Mouse (Mus musculus) olfactory bulb, adult 2 months (tissue): ENCODE results near the gene Gm21748. TPM values are rescaled to one million over a fixed set of nuclear protein-coding genes. Genes with fewer than 3 reads are reported as not detected.
"Not testable (repeated sequence)": the region's sequence is repeated elsewhere in the genome, so short reads cannot be mapped to it uniquely, and the experiment has no call there.

ENCODE experiments used
- H3K27ac ChIP-seq: fragments of 200-500 bp; 2 replicates; pipeline ENCODE4 v1.5.1; 2012; ENCODE audit warnings: low read depth, low read length; ENCODE audit not compliant: insufficient read depth
- H3K4me1 ChIP-seq: fragments of 200-500 bp; 2 replicates; pipeline ENCODE4 v1.6.1; 2012; ENCODE audit warnings: low read length; ENCODE audit not compliant: control insufficient read depth, insufficient read depth
- H3K4me3 ChIP-seq: fragments of 200-500 bp; 2 replicates; pipeline ENCODE4 v1.5.1; 2012; ENCODE audit warnings: mild to moderate bottlenecking, low read depth, low read length, moderate library complexity; ENCODE audit not compliant: insufficient read depth
- WGBS: fragments of 180-500 bp; shearing (Covaris S2); methylation state at CpG from one replicate; pipeline ENCODE4 v1.1.7; 2018; 5-methylcytosine and 5-hydroxymethylcytosine counted together
- polyA plus RNA-seq: library from polyadenylated mRNA; stranded (reverse); fragments of >200 nt; gene quantifications from 2 replicates; pipeline ENCODE4 v1.2.4, GENCODE M21; 2012; ENCODE audit warnings: low replicate concordance; ENCODE audit not compliant: missing spikeins, insufficient read depth, insufficient read length

The Gm21748 gene
- not detected in 2 replicates for polyA plus RNA-seq

GRCm38 (mm10) chrY:90839077-90839476, at the start of gene Gm21748:
TSS of gene Gm21748 (minus strand) at chrY:90839177.
- H3K4me1 ChIP-seq, H3K27ac ChIP-seq, H3K4me3 ChIP-seq: not testable (repeated sequence)
- no CpG with 5 or more reads among the region's 8 CpGs for WGBS

Other genes with a start within 250 kb of the Gm21748 start
- not detected in 2 replicates for gene Gm21860, start 84.4 kb downstream of the Gm21748 start, polyA plus RNA-seq
- gene Gm47283, start 54.4 kb downstream of the Gm21748 start, polyA plus RNA-seq: not detected in 2 replicates